Mouse (Mus musculus): ENCODE results near the gene Vasn. TPM values are rescaled to one million over a fixed set of nuclear protein-coding genes. Genes with fewer than 3 reads are reported as not detected.

The Vasn gene
- total and polyA plus RNA-seq, 3 experiments, result 2.0 to 5.0 (median 2.2) TPM

- in situ Hi-C loops (cut with MboI; ENCODE audit: low pct_ligation_motif_present, low pct_unique_long_range_greater_than_20kb, low sequenced_read_pairs) (no loop called here), dilution Hi-C loops (cut with MboI; ENCODE audit: extremely low pct_ligation_motif_present, extremely low pct_unique_long_range_greater_than_20kb, low sequenced_read_pairs) (no loop called here)
- H3K9me3 ChIP-seq (replicated peaks; ENCODE audit: low read length), result no peaks in the 10 kb centered on the region
- H3K27me3 ChIP-seq (replicated peaks), result no peaks in the 10 kb centered on the region
- peaks cover 0 to 22% of the 10 kb centered on the region in 2 experiments; a peak in 2 of 4 replicates for H3K4me1 ChIP-seq (ENCODE audit: control insufficient read depth in 1 of 2, insufficient read depth in 2 of 2)
- no peak overlapping the region for H3K27ac ChIP-seq (ENCODE audit: insufficient read depth, low read depth)
- peaks cover 50 to 85% of the 10 kb centered on the region in 2 experiments for H3K36me3 ChIP-seq (replicated peaks in 1 of 2; ENCODE audit: control insufficient read depth in 1 of 2, insufficient read depth in 1 of 2, low read length in 1 of 2)
- TF ChIP-seq TCF12 (IDR thresholded peaks at IDR 0.05; ENCODE audit: low read depth, low read length), result no peak
- no peak for TF ChIP-seq MAX (IDR thresholded peaks at IDR 0.05; ENCODE audit: low read length)
- no peak overlapping the region for H3K4me3 ChIP-seq (replicated peaks in 1 of 3; ENCODE audit: low read depth in 2 of 3, low read length in 2 of 3, poor library complexity in 1 of 3)
- H3K9ac ChIP-seq (ENCODE audit: insufficient read depth, low read depth), result no peak overlapping the region
- no peak overlapping the region for H3K4me2 ChIP-seq (ENCODE audit: insufficient read depth, low read depth, poor library complexity, severe bottlenecking)
- H3K79me2 ChIP-seq (replicated peaks; ENCODE audit: control insufficient read depth, extremely low read depth, insufficient read depth, poor library complexity, severe bottlenecking), result no peaks in the 10 kb centered on the region
- DNase-seq (ENCODE audit: extremely low read depth), result no peak
Measured at GRCm38 (mm10) chr16:4661605-4662004, 21.9 kb downstream of the Vasn start.

- Histone ChIP-seq H3K4me2 (ENCODE audit: insufficient read depth, low read depth, poor library complexity, severe bottlenecking) (no peak overlapping the region), H3K9ac (ENCODE audit: insufficient read depth, low read depth) (no peak overlapping the region), H3K4me1 (ENCODE audit: control insufficient read depth in 1 of 2, insufficient read depth in 2 of 2) (peaks cover 0 to 19% of the 10 kb centered on the region in 2 experiments; a peak in 2 of 4 replicates), H3K4me3 (replicated peaks in 1 of 3; ENCODE audit: low read depth in 2 of 3, low read length in 2 of 3, poor library complexity in 1 of 3) (no peak overlapping the region), H3K27ac (ENCODE audit: insufficient read depth, low read depth) (no peak overlapping the region), H3K27me3 (replicated peaks) (no peaks in the 10 kb centered on the region), H3K79me2 (replicated peaks; ENCODE audit: control insufficient read depth, extremely low read depth, insufficient read depth, poor library complexity, severe bottlenecking) (no peaks in the 10 kb centered on the region), H3K9me3 (replicated peaks; ENCODE audit: low read length) (no peaks in the 10 kb centered on the region), H3K36me3 (replicated peaks in 1 of 2; ENCODE audit: control insufficient read depth in 1 of 2, insufficient read depth in 1 of 2, low read length in 1 of 2) (peaks cover 65 to 88% of the 10 kb centered on the region in 2 experiments)
- dilution Hi-C loops (cut with MboI; ENCODE audit: extremely low pct_ligation_motif_present, extremely low pct_unique_long_range_greater_than_20kb, low sequenced_read_pairs), result no loop called here
- TF ChIP-seq NRF1 (IDR thresholded peaks at IDR 0.05; ENCODE audit: low read depth, low read length) (no peak), UBTF (IDR thresholded peaks at IDR 0.05; ENCODE audit: low read depth, low read length) (no peak), CHD2 (IDR thresholded peaks at IDR 0.05; ENCODE audit: low read length) (no peak), MAZ (IDR thresholded peaks at IDR 0.05; ENCODE audit: low read depth, low read length) (no peak), POLR2A (IDR thresholded peaks at IDR 0.05; ENCODE audit: low read depth, low read length) (no peak), E2F4 (IDR thresholded peaks at IDR 0.05; ENCODE audit: insufficient replicate concordance, low read depth, low read length) (no peak), SMC3 (IDR thresholded peaks at IDR 0.05; ENCODE audit: low read depth, low read length) (no peak), HCFC1 (IDR thresholded peaks at IDR 0.05; ENCODE audit: low read depth, low read length) (no peak)
- in situ Hi-C loops (cut with MboI; ENCODE audit: low pct_ligation_motif_present, low pct_unique_long_range_greater_than_20kb, low sequenced_read_pairs), result no loop called here
- DNase-seq (ENCODE audit: extremely low read depth), result no peak
Measured at GRCm38 (mm10) chr16:4663806-4664205, 24.1 kb downstream of the Vasn start.

- H3K9ac ChIP-seq (ENCODE audit: insufficient read depth, low read depth), result no peak overlapping the region
- no peaks in the 10 kb centered on the region for H3K27me3 ChIP-seq (replicated peaks)
- no peaks in the 10 kb centered on the region for H3K9me3 ChIP-seq (replicated peaks; ENCODE audit: low read length)
- H3K4me1 ChIP-seq (ENCODE audit: control insufficient read depth in 1 of 2, insufficient read depth in 2 of 2), result peaks cover 0 to 15% of the 10 kb centered on the region in 2 experiments; a peak in 2 of 4 replicates
- no peak for DNase-seq (ENCODE audit: extremely low read depth)
- no peak overlapping the region for H3K27ac ChIP-seq (ENCODE audit: insufficient read depth, low read depth)
- dilution Hi-C loops (cut with MboI; ENCODE audit: extremely low pct_ligation_motif_present, extremely low pct_unique_long_range_greater_than_20kb, low sequenced_read_pairs) (no loop called here), in situ Hi-C loops (cut with MboI; ENCODE audit: low pct_ligation_motif_present, low pct_unique_long_range_greater_than_20kb, low sequenced_read_pairs) (no loop called here)
- TF ChIP-seq E2F4 (IDR thresholded peaks at IDR 0.05; ENCODE audit: insufficient replicate concordance, low read depth, low read length) (no peak), EP300 (IDR thresholded peaks at IDR 0.05; ENCODE audit: low read length) (no peak), RCOR1 (conservative IDR thresholded peaks at IDR 0.05; ENCODE audit: low read depth, low read length) (no peak), TBP (conservative IDR thresholded peaks at IDR 0.05; ENCODE audit: low read depth, low read length) (no peak), UBTF (IDR thresholded peaks at IDR 0.05; ENCODE audit: low read depth, low read length) (no peak), USF1 (IDR thresholded peaks at IDR 0.05; ENCODE audit: low read depth, low read length) (no peak), CHD2 (IDR thresholded peaks at IDR 0.05; ENCODE audit: low read length) (no peak), MAFK (IDR thresholded peaks at IDR 0.05; ENCODE audit: insufficient replicate concordance, low read length) (no peak), SMC3 (IDR thresholded peaks at IDR 0.05; ENCODE audit: low read depth, low read length) (no peak), GABPA (IDR thresholded peaks at IDR 0.05; ENCODE audit: insufficient replicate concordance, low read depth, low read length) (no peak), MAX (IDR thresholded peaks at IDR 0.05; ENCODE audit: low read length) (no peak), TCF12 (IDR thresholded peaks at IDR 0.05; ENCODE audit: low read depth, low read length) (no peak), JUN (IDR thresholded peaks at IDR 0.05; ENCODE audit: insufficient read depth, low read depth, low read length) (no peak), KAT2A (IDR thresholded peaks at IDR 0.05; ENCODE audit: insufficient replicate concordance, low read length) (no peak)
- H3K4me3 ChIP-seq (replicated peaks in 1 of 3; ENCODE audit: low read depth in 2 of 3, low read length in 2 of 3, poor library complexity in 1 of 3), result no peak overlapping the region
- no peaks in the 10 kb centered on the region for H3K79me2 ChIP-seq (replicated peaks; ENCODE audit: control insufficient read depth, extremely low read depth, insufficient read depth, poor library complexity, severe bottlenecking)
- no peak overlapping the region for H3K4me2 ChIP-seq (ENCODE audit: insufficient read depth, low read depth, poor library complexity, severe bottlenecking)
- H3K36me3 ChIP-seq (replicated peaks in 1 of 2; ENCODE audit: control insufficient read depth in 1 of 2, insufficient read depth in 1 of 2, low read length in 1 of 2), result peaks cover 77 to 90% of the 10 kb centered on the region in 2 experiments
Measured at GRCm38 (mm10) chr16:4665726-4666125, 26.0 kb downstream of the Vasn start.

Data from CH12.LX (cell line).